Mouse (Mus musculus): ENCODE data around the gene Haus8. TPM values are rescaled to one million over a fixed set of nuclear protein-coding genes. Genes with fewer than 3 reads are reported as not detected.
"Not testable (repeated sequence)": the region's sequence is repeated elsewhere in the genome, so short reads cannot be mapped to it uniquely, and the experiment has no call there.

Haus8 gene
- polyA plus RNA-seq, 1 experiment from 2014 or later: 67.6 TPM

DNA sequence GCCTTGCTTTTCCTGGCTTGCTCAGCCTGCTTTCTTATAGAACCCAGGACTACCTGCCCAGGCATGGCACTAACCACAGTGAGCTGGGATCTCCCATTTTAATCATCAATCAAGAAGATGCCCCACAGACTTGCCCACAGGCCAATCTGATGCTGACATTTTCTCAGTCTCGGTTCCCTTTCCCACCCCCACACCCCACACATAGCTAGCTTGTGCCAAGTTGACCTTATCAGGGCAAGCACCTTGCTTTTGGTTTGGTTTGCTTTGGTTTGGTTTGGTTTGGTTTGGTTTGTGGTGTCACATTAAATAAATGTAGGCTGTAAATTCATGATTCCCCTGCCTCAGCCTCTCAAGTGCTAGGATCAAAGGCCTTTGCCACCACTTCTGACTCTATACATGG lies 34.6 kb upstream of the Haus8 start:
- no peaks in the 10 kb centered on the region for H3K9me3 ChIP-seq (ENCODE audit: control insufficient read depth, low read length)
- WGBS: 90% methylated on average over 1 of the region's 1 CpGs
- H3K4me1 ChIP-seq (ENCODE audit: control insufficient read depth, insufficient read depth, low read length): no peaks in the 10 kb centered on the region
- no peak overlapping the region for H3K4me3 ChIP-seq (ENCODE audit: low read depth, low read length)
- no peak overlapping the region for H3K4me2 ChIP-seq (ENCODE audit: low read depth)
- H3K36me3 ChIP-seq (ENCODE audit: control insufficient read depth, insufficient read depth, low read length): no peaks in the 10 kb centered on the region
- no peak for ATAC-seq (ENCODE audit: insufficient read depth, low FRiP score, low TSS enrichment)
- H3K9ac ChIP-seq (ENCODE audit: low read length): no peak overlapping the region
- DNase-seq (ENCODE audit: low spot score): no peak
- no peaks in the 10 kb centered on the region for H3K27me3 ChIP-seq (ENCODE audit: control insufficient read depth, insufficient read depth, low read length)
- no peak overlapping the region for H3K27ac ChIP-seq (ENCODE audit: low read depth, low read length)

DNA sequence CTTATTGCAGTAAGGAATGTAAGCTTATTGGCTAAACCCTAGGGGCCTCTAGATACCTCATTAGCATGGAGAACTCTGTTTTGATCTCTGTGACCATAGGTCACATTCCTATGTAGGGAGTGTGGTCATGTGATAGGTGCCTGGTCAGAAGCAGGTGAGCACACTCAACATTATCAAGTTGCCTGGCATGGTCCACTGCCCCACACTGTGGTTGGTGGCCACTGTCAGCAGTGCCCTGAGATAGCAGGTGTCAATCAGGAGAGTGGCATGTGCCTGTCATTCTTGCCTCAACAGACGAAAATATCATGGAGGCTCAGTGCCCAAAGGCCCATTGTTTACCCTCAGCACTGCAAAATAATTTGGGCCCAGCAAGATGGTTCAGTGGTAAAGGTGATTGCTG lies 33.3 kb upstream of the Haus8 start:
- H3K9ac ChIP-seq (ENCODE audit: low read length): no peak overlapping the region
- no peaks in the 10 kb centered on the region for H3K4me1 ChIP-seq (ENCODE audit: control insufficient read depth, insufficient read depth, low read length)
- 81% methylated on average over 1 of the region's 1 CpGs for WGBS
- ATAC-seq (ENCODE audit: insufficient read depth, low FRiP score, low TSS enrichment): no peak
- DNase-seq (ENCODE audit: low spot score): no peak
- no peaks in the 10 kb centered on the region for H3K9me3 ChIP-seq (ENCODE audit: control insufficient read depth, low read length)
- no peak overlapping the region for H3K27ac ChIP-seq (ENCODE audit: low read depth, low read length)
- H3K4me3 ChIP-seq (ENCODE audit: low read depth, low read length): no peak overlapping the region
- no peak overlapping the region for H3K4me2 ChIP-seq (ENCODE audit: low read depth)
- H3K36me3 ChIP-seq (ENCODE audit: control insufficient read depth, insufficient read depth, low read length): no peaks in the 10 kb centered on the region
- no peaks in the 10 kb centered on the region for H3K27me3 ChIP-seq (ENCODE audit: control insufficient read depth, insufficient read depth, low read length)

DNA sequence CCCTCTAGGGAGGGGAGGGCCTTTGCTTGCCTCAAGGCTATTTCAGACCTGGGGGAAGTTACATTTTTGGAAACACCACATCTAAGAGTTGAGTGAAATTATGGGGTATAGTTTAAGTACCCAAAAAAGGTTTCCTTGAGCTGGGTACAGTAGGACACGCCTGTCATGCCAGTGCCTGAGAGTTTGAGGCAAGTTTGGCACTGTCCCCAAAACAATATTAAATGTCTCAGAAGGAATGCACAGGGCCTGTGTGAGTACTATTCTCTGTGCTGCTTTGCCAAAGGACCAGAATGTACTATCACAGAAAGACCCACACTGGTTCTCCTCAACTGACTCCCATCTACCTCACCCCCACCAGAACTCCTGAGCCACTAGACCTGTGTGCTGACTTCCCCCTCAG lies 30.9 kb upstream of the Haus8 start:
- no peaks in the 10 kb centered on the region for H3K4me1 ChIP-seq (ENCODE audit: control insufficient read depth, insufficient read depth, low read length)
- no peak overlapping the region for H3K9ac ChIP-seq (ENCODE audit: low read length)
- no peaks in the 10 kb centered on the region for H3K36me3 ChIP-seq (ENCODE audit: control insufficient read depth, insufficient read depth, low read length)
- ATAC-seq (ENCODE audit: insufficient read depth, low FRiP score, low TSS enrichment) (no peak), DNase-seq (ENCODE audit: low spot score) (no peak)
- H3K27me3 ChIP-seq (ENCODE audit: control insufficient read depth, insufficient read depth, low read length): no peaks in the 10 kb centered on the region
- no peak overlapping the region for H3K4me2 ChIP-seq (ENCODE audit: low read depth)
- 86% methylated on average over 1 of the region's 1 CpGs for WGBS
- no peak overlapping the region for H3K27ac ChIP-seq (ENCODE audit: low read depth, low read length)
- H3K4me3 ChIP-seq (ENCODE audit: low read depth, low read length): no peak overlapping the region
- H3K9me3 ChIP-seq (ENCODE audit: control insufficient read depth, low read length): no peaks in the 10 kb centered on the region

DNA sequence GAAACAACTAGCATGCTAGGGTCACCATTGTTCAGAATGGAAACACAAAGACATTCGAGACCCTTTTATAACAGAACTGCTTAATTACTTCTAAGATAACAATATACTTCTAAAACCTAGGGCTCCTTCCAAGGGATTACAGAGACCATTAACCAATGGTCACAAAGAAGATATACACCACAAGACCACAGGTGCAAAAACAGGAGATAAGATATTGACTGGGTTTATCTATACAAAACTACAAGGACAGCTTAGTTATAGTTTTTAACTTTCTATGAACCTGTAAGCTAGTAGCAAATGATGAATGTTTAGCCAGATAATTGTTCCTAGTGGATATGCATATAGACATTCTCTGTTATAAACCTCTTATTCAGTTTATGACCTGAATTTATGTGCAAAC lies 30.1 kb upstream of the Haus8 start:
- Histone ChIP-seq H3K27ac (ENCODE audit: low read depth, low read length) (no peak overlapping the region), H3K9ac (ENCODE audit: low read length) (no peak overlapping the region), H3K4me3 (ENCODE audit: low read depth, low read length) (no peak overlapping the region), H3K36me3 (ENCODE audit: control insufficient read depth, insufficient read depth, low read length) (no peaks in the 10 kb centered on the region; the same call in 1 of the 2 replicates), H3K9me3 (ENCODE audit: control insufficient read depth, low read length) (no peaks in the 10 kb centered on the region), H3K4me2 (ENCODE audit: low read depth) (no peak overlapping the region), H3K4me1 (ENCODE audit: control insufficient read depth, insufficient read depth, low read length) (no peaks in the 10 kb centered on the region), H3K27me3 (ENCODE audit: control insufficient read depth, insufficient read depth, low read length) (no peaks in the 10 kb centered on the region)
- no peak for DNase-seq (ENCODE audit: low spot score)
- 86% methylated on average over 1 of the region's 1 CpGs for WGBS
- ATAC-seq (ENCODE audit: insufficient read depth, low FRiP score, low TSS enrichment): no peak

DNA sequence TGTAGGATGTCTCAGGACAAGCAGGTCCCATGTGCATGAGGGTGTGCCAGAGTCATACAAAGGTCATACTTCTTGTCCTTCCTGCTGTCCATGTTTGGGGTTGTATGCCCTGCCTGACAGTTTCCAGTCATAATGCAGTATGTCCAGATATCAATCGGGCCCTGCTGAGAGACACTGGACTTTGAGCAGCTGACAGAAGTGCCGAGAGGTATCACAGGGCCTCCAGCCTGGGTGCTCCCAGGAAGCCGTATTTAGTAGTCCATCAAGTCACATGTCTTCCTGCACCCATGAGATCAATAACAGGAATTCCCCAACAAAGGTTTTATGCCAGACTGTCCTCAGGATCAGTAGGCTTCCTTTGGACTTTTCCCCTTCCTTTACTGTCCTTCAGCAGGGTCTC lies 27.0 kb upstream of the Haus8 start:
- Histone ChIP-seq H3K36me3 (ENCODE audit: control insufficient read depth, insufficient read depth, low read length) (peaks cover 2% of the 10 kb centered on the region), H3K4me1 (ENCODE audit: control insufficient read depth, insufficient read depth, low read length) (no peaks in the 10 kb centered on the region), H3K4me2 (ENCODE audit: low read depth) (no peak overlapping the region), H3K9ac (ENCODE audit: low read length) (no peak overlapping the region), H3K4me3 (ENCODE audit: low read depth, low read length) (no peak overlapping the region), H3K27me3 (ENCODE audit: control insufficient read depth, insufficient read depth, low read length) (no peaks in the 10 kb centered on the region), H3K27ac (ENCODE audit: low read depth, low read length) (no peak overlapping the region), H3K9me3 (ENCODE audit: control insufficient read depth, low read length) (no peaks in the 10 kb centered on the region)
- ATAC-seq (ENCODE audit: insufficient read depth, low FRiP score, low TSS enrichment): no peak
- DNase-seq (ENCODE audit: low spot score): no peak
- 97% methylated on average over 3 of the region's 3 CpGs for WGBS

DNA sequence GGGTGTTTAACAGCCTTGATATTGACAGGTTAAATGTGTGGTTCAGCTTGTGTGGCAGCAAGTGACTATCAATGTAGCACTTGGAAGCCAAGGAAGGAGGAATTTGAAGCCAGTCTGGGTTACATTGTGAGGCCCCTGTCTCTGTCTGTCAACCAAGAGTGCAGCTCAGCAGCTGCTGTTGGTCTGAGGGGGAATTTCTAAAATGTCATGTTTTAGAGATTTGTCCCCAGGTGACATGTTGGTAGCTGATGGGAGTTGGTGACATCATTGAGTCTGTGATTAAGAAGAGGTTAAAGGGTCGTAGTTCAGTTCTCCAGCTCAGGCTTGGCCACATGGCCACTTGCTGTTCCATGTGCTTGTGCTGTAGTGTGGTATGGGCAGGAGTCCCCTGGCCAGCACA lies 24.7 kb upstream of the Haus8 start:
- WGBS: 92% methylated on average over 1 of the region's 1 CpGs
- H3K9ac ChIP-seq (ENCODE audit: low read length): no peak overlapping the region
- no peak overlapping the region for H3K4me2 ChIP-seq (ENCODE audit: low read depth)
- H3K9me3 ChIP-seq (ENCODE audit: control insufficient read depth, low read length): no peaks in the 10 kb centered on the region
- DNase-seq (ENCODE audit: low spot score) (no peak), ATAC-seq (ENCODE audit: insufficient read depth, low FRiP score, low TSS enrichment) (no peak)
- no peaks in the 10 kb centered on the region for H3K27me3 ChIP-seq (ENCODE audit: control insufficient read depth, insufficient read depth, low read length)
- H3K4me1 ChIP-seq (ENCODE audit: control insufficient read depth, insufficient read depth, low read length): no peaks in the 10 kb centered on the region
- no peak overlapping the region for H3K4me3 ChIP-seq (ENCODE audit: low read depth, low read length)
- peaks cover 2% of the 10 kb centered on the region for H3K36me3 ChIP-seq (ENCODE audit: control insufficient read depth, insufficient read depth, low read length)
- H3K27ac ChIP-seq (ENCODE audit: low read depth, low read length): no peak overlapping the region

DNA sequence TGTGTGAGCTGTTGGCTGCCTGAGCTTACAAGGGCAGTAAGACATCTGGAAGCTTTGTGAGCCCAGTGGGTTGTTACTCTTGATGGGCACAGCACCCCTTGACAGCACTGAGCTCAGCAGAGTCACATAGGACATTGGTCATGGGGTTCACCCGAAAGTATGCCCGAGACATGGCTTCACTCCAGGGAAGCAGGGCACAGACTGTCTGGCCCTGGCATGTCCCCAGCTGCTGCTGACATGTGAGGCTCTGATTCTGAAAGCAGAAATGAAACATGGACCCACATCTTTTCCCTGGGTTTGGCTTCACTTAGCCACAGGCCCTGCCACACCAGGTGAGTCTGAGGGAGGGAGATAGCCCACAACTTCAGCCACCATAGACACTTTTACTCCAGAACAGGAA lies 24.1 kb upstream of the Haus8 start:
- ATAC-seq (ENCODE audit: insufficient read depth, low FRiP score, low TSS enrichment): no peak
- Histone ChIP-seq H3K4me2 (ENCODE audit: low read depth) (no peak overlapping the region), H3K27me3 (ENCODE audit: control insufficient read depth, insufficient read depth, low read length) (no peaks in the 10 kb centered on the region), H3K9ac (ENCODE audit: low read length) (no peak overlapping the region), H3K4me3 (ENCODE audit: low read depth, low read length) (no peak overlapping the region), H3K9me3 (ENCODE audit: control insufficient read depth, low read length) (no peaks in the 10 kb centered on the region), H3K27ac (ENCODE audit: low read depth, low read length) (no peak overlapping the region), H3K4me1 (ENCODE audit: control insufficient read depth, insufficient read depth, low read length) (no peaks in the 10 kb centered on the region), H3K36me3 (ENCODE audit: control insufficient read depth, insufficient read depth, low read length) (peaks cover 2% of the 10 kb centered on the region)
- WGBS: 98% methylated on average over 2 of the region's 2 CpGs
- DNase-seq (ENCODE audit: low spot score): no peak

DNA sequence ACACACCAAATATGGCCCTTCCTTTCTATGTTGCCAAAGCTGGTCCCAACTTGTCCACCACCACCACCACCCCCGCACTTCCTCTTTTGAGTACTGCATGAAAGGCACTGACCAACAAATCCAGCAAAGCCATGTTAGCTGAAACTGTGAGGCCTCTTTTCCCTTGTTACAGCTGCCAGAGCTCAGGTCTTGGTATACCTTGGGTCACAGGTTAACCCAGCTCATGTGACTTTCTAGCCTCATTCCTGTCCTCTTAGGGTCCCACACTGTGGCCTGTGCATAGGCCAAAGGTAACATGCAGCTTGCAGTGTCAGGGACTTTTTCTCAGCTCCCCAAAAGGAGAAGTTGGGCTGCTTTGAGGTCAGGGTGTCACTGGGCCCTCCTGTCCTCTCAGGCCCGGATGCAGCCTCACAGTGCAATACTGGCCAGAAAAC lies 23.5 kb upstream of the Haus8 start:
- H3K4me1 ChIP-seq (ENCODE audit: control insufficient read depth, insufficient read depth, low read length): no peaks in the 10 kb centered on the region
- DNase-seq (ENCODE audit: low spot score) (no peak), ATAC-seq (ENCODE audit: insufficient read depth, low FRiP score, low TSS enrichment) (no peak)
- 90% methylated on average over 2 of the region's 2 CpGs for WGBS
- H3K27ac ChIP-seq (ENCODE audit: low read depth, low read length): no peak overlapping the region
- no peak overlapping the region for H3K4me2 ChIP-seq (ENCODE audit: low read depth)
- H3K9ac ChIP-seq (ENCODE audit: low read length): no peak overlapping the region
- peaks cover 3% of the 10 kb centered on the region for H3K36me3 ChIP-seq (ENCODE audit: control insufficient read depth, insufficient read depth, low read length)
- no peaks in the 10 kb centered on the region for H3K27me3 ChIP-seq (ENCODE audit: control insufficient read depth, insufficient read depth, low read length)
- H3K4me3 ChIP-seq (ENCODE audit: low read depth, low read length): no peak overlapping the region
- no peaks in the 10 kb centered on the region for H3K9me3 ChIP-seq (ENCODE audit: control insufficient read depth, low read length)

DNA sequence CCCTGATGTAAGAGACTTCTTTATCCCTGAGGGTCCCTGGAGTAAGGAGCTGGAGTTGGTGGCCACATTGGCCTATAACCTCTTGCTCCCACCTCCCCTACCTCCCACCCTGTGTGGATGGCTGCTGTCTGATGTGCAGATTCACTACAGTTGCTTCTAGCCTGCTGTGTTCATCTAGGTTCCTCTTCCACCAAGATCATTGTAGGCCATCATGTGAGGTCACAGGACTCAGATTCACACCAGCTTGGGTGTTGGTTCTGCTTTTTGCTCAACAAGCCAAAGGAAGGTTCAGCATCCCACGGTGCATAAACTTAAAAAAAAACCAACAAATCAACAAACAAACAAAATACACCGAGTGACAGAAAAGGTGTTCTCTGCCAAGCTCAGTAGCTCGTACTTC lies 21.2 kb upstream of the Haus8 start:
- not testable (repeated sequence) for DNase-seq (ENCODE audit: low spot score); H3K4me3 ChIP-seq (ENCODE audit: low read depth, low read length); H3K27me3 ChIP-seq (ENCODE audit: control insufficient read depth, insufficient read depth, low read length); H3K4me2 ChIP-seq (ENCODE audit: low read depth); H3K4me1 ChIP-seq (ENCODE audit: control insufficient read depth, insufficient read depth, low read length); ATAC-seq (ENCODE audit: insufficient read depth, low FRiP score, low TSS enrichment); H3K9ac ChIP-seq (ENCODE audit: low read length); H3K9me3 ChIP-seq (ENCODE audit: control insufficient read depth, low read length); H3K36me3 ChIP-seq (ENCODE audit: control insufficient read depth, insufficient read depth, low read length); H3K27ac ChIP-seq (ENCODE audit: low read depth, low read length)
- 92% methylated on average over 3 of the region's 3 CpGs for WGBS

Data from neural tube, embryonic 11.5 days (tissue).